Mouse (Mus musculus) testis, adult 2 months (tissue): Measurements from ENCODE around the gene Theg.

Experiments used
- CTCF ChIP-seq: fragments of 200-500 bp; IDR thresholded peaks from 2 replicates; pipeline ENCODE4 v1.5.1; 2012; ENCODE audit warnings: low read depth, mild to moderate bottlenecking, inconsistent platforms, low read length, moderate library complexity; ENCODE audit not compliant: control insufficient read depth, insufficient read depth, insufficient replicate concordance
- POLR2A ChIP-seq: fragments of 200-500 bp; IDR thresholded peaks from 2 replicates; pipeline ENCODE4 v1.6.1; 2012; ENCODE audit warnings: low read depth, mild to moderate bottlenecking, inconsistent platforms, low read length, moderate library complexity; ENCODE audit not compliant: control insufficient read depth

GRCm38 (mm10) chr10:79545891-79546290 is 41.2 kb downstream of the Theg start:
- no peak for TF ChIP-seq POLR2A
- no peak for TF ChIP-seq CTCF
